Mouse (Mus musculus) testis, postnatal 10 days (tissue): ENCODE measurements around the gene Scgb1b29.
"Not testable (repeated sequence)": the region's sequence is repeated elsewhere in the genome, so short reads cannot be mapped to it uniquely, and the experiment has no call there.

Experiments used
- DNase-seq: peaks from one replicate; pipeline ENCODE4 v3.0.0; 2021; ENCODE audit warnings: low spot score

The Scgb1b29 gene

GRCm38 (mm10) chr7:32441241-32441640 is at the start of gene Scgb1b29:
Gene Scgb1b29, plus strand, starts transcription at chr7:32441541.
- not testable (repeated sequence) for DNase-seq

- DNase-seq: not testable (repeated sequence)
Measured at GRCm38 (mm10) chr7:32428636-32429035, 12.7 kb upstream of the Scgb1b29 start.
